Mouse (Mus musculus) retina, postnatal 1 day (tissue): ENCODE results near the gene Kdm5a.

Source experiments
- DNase-seq: peaks from one replicate; pipeline ENCODE4 v3.0.0-alpha.2; 2012

The Kdm5a gene

GRCm38 (mm10) chr6:120442171-120442749, 78.3 kb downstream of the Kdm5a start:
- DNase-seq: no peak

DNA sequence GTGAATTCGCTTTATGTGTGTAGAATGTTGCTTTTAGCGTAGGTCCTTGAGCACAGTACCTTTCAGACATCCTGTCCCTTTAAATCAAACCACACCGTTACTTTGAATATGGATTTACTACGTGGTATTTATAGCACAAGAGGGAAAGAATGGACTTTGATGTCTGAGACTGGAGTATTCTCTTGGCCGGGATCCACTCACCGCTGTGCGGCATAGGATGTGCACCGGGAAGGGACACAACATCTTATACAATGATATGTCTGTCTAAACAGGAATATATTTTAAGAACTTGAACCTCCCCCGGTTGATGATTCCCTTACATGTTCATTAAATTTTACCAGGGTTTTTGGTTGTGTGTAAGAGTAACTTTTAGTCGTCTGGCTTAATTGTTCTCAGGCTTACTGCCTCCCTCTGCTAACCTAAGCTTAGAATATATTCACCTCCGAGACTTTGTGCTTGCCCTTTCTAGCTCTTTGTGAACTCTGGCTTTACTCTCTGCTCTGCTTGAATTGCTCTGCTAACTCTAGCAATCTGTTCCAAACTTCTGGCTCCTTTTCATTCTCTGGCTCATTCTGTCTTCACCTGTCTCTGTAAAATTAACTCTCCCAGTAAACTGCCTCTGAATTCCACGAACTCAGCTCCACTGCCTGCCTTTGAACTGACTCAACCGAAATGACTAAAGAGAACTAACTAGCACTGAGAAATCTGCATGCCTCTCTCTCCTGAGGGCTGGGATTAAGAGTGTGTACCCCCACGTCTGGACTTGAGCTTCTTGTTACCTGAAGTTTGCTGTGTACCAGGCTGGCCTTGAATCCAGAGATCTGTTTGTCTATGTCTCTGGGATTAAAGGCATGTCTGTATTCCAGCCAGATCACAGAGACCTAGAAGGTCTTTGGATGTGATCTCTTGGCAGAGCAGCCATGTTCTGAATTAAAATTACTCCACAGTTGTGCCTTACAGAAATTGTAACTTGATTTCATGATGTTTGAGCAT, 79.7 kb downstream of the Kdm5a start:
- DNase-seq: no peak

DNA sequence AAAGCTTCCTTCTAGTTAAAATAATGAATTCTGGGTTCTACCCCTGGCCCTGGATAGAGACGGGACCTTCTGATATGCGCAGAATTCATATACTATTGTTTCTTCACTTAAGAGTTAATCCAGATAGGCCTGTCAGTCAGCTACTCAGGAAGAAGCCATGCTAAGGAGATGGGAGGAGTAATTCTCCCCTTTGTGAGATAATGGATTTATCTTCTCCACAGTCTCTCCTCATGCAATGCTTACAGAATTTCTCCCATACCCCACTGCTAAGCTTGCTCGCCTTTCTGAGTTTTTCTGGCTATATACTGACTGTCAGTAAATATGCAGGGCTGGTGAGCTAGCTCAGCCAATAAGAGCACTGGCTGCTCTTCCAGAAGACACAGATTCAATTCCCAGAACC, 86.3 kb downstream of the Kdm5a start:
- DNase-seq: no peak

DNA sequence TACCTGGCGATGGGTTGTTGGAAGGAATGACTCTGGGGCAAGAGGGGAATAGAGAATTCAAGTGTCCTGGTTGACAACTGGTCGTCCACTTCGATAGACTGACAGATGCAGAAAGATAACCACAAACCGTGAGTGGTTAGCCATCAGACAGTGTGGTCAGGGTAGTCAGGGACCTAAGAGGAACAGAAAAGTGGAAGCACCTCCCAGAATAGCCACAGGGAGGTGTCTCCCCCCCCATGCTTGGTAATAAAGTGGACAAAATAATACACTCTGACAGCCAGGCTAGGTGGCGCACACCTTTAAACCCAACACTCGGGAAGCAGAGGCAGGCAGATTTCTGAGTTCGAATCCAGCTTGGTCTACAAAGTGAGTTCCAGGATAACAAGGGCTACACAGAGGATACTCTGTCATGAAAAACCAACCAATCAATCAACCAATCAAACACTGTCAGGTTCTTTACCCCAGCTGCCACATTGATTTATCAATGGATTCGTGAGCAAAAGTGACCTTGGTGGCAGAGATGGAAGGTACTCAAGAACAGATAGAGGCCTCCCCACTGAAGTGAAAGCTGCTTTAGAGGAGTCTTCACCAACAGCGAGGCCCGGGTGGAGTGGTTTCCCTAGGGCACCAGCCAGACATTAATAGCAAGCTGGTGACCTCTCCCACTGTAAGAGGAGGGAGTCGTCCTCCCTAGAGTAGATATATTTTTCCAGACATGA, 88.6 kb downstream of the Kdm5a start:
- no peak for DNase-seq

DNA sequence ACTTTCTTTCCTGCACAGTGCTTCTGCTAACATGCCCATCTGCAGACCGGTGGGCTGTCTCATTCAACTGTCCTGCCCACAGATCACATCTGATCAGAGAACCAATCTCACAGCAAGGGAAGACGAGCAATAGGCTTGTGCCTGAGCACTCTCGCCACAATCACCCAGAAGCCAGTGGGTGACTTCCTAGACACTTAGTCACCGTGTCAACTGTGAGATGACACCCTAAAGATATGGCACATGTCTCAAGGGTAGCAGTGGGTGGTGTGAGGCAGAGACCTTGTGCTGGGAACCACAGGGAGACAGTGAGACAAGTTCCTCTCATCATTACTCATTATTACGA, 89.2 kb downstream of the Kdm5a start:
- DNase-seq: no peak

- no peak for DNase-seq
These were observed 89.6 kb downstream of the Kdm5a start for GRCm38 (mm10) chr6:120453556-120453955.

- DNase-seq: no peak
These were observed 90.7 kb downstream of the Kdm5a start for GRCm38 (mm10) chr6:120454627-120455077.

DNA sequence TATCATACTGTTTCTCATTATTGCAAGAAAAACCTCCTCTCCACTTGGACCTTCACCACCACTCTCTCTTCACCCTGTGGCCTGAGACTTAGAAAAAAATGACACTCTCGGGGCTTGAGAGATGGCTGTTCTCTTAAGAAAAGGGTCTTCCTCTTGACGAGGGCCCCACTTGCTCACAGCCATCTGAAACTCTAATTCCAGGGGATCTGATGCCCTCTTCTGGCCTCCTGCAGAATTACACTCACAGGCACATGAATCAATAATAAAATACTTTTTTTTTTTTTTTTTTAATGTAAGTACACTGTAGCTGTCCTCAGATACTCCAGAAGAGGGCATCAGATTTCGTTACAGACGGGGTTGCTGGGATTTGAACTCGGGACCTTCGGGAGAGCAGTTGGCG, 93.2 kb downstream of the Kdm5a start:
- DNase-seq: peak; percentile 16

- DNase-seq: no peak
These were observed 93.8 kb downstream of the Kdm5a start for GRCm38 (mm10) chr6:120457751-120458150.

GRCm38 (mm10) chr6:120461217-120461616, 97.3 kb downstream of the Kdm5a start:
- no peak for DNase-seq

- no peak for DNase-seq
These were observed 98.3 kb downstream of the Kdm5a start for GRCm38 (mm10) chr6:120462251-120462650.

- peak; percentile 68 for DNase-seq
These were observed 99.4 kb downstream of the Kdm5a start, which contains the start of gene Il17ra for GRCm38 (mm10) chr6:120463086-120463871. Gene Il17ra, plus strand, starts transcription at chr6:120463247.

DNA sequence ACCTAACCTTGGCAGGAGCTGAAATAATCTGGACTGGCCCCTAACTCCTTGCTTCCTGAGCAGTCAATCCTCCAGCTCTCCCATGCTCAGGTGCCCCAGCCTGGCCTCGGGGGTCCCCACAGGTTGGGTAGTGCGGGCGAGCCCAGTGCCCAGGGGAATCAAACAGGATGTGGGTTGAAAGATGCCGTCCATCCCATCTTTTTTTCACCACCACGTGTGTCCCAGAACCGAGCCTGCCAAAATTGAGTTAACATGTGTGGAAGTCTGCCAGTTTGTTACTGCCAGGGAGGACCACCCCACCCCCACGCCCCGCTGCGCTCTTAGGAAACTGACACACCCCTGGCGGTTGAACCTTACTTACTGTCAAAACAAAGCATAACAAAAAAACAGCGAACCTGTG, 100.0 kb downstream of the Kdm5a start:
- DNase-seq: peak; percentile 26

DNA sequence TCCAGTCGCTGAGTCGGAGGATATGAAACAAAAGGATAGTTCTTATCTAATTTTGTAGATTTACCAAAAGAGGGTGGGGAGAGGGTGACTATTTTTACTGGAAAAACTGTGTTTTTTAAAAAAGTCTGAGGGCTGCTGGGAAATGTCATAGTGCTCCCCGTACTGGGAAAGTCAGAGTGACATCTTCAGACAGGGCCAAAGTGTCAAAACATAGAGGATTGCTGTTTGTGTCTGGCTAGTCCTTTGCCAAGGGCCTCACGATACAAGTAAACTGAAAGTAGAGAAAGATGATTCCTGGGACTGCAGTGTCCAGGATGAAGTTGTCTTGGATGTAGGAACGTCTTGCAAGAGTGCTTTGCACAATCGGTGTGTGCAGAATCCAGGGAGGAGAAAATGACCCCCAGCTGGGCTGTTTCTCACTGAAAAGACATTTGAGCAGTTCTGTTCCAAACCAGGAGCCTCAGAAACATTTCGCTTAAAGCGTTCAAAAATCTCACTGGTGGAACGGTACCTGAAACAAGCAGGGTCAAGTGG, 100.5 kb downstream of the Kdm5a start:
- no peak for DNase-seq

DNA sequence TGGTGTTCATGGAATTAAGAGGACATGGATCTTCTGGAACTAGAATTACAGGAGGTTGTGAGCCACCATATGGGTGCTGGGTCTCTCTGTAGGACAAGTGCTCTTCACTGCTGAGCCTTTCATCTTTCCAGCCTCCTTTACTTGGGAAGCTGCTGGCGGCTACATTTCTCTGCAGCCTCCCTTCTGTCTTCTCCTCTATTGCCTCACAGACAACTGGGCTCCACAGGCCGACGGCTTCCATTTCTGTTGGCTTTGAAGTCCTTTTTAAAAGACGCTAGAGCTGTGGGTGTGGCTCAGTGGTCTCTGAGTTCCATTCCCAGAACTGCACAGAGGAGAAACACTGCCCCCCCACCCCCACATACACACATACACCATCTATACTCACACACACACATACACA, 101.5 kb downstream of the Kdm5a start:
- DNase-seq: no peak

DNA sequence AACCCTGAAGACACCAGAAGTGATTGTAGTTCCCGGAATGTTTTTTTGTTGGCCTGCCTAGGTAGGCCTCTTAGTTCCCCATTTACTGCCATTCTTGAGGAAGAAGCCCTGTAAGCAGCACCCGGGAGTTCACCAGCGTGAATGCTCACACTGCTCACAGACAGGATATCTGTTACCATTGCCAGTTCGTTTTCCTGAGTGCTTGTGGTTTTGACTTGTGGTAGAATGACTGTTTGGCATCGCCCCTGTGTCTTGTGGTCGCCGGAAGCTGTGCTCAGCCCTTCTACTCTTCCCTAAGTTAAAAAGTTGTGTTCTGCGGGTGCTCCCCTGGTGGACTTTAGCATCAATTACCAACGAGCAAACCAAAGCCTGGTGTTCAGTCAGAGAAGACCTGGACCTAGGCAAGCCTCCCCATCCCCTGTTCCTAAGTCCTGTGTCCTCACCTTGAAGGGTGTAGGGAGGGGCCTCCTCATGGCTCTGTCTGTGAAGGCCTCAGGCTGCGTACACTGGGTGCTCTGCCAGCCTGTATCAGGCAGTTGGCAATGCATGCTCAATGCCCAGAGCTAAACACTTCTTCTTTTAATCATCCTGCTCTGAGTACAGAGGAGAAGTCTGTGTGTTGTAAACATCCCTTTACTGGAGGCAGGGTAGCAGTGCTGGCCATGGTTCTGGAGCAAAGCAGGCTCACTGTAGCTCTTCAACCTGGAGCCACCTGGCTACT, 102.8 kb downstream of the Kdm5a start:
- no peak for DNase-seq

DNA sequence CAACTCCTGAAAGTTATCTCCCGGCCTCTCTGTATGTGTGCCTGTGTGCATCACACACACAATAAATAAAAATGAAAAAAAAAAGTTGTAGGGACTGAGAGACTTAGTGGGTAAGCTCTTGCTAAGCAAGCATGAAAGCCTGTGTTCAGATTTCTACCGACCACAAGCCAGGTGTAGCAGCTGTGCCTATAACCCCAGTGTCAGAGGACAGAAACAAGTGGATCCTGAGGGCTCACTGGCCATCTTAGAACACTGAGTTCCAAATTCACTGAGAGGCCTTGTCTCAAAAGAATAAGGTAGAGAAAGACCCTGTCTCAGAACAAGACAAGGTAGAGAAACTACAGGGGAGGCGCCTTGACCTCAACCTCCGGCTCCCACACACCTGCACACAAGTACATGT, 104.3 kb downstream of the Kdm5a start:
- DNase-seq: no peak

GRCm38 (mm10) chr6:120469268-120469667, 105.3 kb downstream of the Kdm5a start:
- no peak for DNase-seq

DNA sequence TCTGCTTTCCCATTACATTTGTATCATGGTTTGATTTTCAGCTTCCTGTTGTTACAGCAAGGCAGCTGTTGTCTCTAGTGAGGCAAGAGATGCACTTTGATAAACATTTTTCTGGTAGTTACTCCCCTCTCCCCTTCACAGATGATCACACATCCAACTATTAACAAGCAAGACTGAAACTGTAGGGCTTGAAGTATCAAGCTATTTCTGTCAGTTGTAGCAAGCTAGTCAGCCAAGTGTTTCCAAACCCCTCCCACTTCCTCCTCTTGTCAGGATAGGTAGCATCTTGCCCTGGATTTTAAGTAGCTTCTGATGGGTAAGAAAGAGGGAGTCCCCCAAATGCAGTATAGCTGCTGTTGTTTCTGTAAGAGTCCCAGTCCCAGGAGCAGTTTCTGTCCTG, 105.8 kb downstream of the Kdm5a start:
- DNase-seq: no peak

- DNase-seq: no peak
These were observed 106.7 kb downstream of the Kdm5a start for GRCm38 (mm10) chr6:120470666-120471065.

- peak; percentile 61 for DNase-seq
These were observed 108.1 kb downstream of the Kdm5a start for GRCm38 (mm10) chr6:120471991-120472441.
